Mouse (Mus musculus): ENCODE measurements around the gene Tenm4. TPM values are rescaled to one million over a fixed set of nuclear protein-coding genes. Genes with fewer than 3 reads are reported as not detected.

Gene Tenm4
- polyA plus RNA-seq, 1 experiment from 2014 or later = 2.3 TPM

GRCm38 (mm10) chr7:96745956-96746355 lies 574.9 kb downstream of the Tenm4 start:
- Histone ChIP-seq H3K4me2 (no peak overlapping the region), H3K9ac (no peak overlapping the region), H3K27me3 (replicated peaks) (0 out of 2 replicates have a peak, but pooled peaks cover 5% of the 10 kb centered on the region), H3K4me1 (no peaks in the 10 kb centered on the region), H3K27ac (no peak overlapping the region), H3K36me3 (no peaks in the 10 kb centered on the region), H3K4me3 (no peak overlapping the region), H3K9me3 (replicated peaks) (no peaks in the 10 kb centered on the region)
- ATAC-seq = no peak
- WGBS (ENCODE audit: insufficient replicate concordance) = 30% methylated on average over 6 of the region's 6 CpGs

DNA sequence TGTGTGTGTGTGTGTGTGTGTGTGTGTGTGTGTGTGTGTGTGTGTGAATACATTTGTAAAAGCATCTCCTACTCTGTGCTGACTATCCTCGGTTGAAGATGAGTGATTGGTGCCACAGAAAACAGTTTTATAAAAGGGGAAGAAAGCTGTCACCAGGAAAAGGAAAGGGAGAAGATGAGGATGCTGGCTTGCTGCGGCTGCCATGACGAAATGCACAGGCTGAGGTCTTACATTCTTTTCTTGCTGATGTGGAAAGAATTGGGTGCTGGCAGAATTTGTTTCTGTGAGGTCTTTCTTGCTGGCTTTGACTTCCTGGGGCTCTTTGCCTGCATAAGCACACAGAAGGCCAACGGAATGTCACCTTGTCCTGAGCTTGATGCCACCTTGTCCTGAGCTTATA lies 575.7 kb downstream of the Tenm4 start:
- no peak overlapping the region for H3K4me2 ChIP-seq
- no peaks in the 10 kb centered on the region for H3K9me3 ChIP-seq (replicated peaks)
- H3K27ac ChIP-seq = no peak overlapping the region
- H3K9ac ChIP-seq = no peak overlapping the region
- no peaks in the 10 kb centered on the region for H3K4me1 ChIP-seq
- ATAC-seq = no peak
- WGBS (ENCODE audit: insufficient replicate concordance) = 43% methylated on average over 4 of the region's 4 CpGs
- no peak overlapping the region for H3K4me3 ChIP-seq
- no peaks in the 10 kb centered on the region for H3K36me3 ChIP-seq
- 0 out of 2 replicates have a peak, but pooled peaks cover 5% of the 10 kb centered on the region for H3K27me3 ChIP-seq (replicated peaks)

DNA sequence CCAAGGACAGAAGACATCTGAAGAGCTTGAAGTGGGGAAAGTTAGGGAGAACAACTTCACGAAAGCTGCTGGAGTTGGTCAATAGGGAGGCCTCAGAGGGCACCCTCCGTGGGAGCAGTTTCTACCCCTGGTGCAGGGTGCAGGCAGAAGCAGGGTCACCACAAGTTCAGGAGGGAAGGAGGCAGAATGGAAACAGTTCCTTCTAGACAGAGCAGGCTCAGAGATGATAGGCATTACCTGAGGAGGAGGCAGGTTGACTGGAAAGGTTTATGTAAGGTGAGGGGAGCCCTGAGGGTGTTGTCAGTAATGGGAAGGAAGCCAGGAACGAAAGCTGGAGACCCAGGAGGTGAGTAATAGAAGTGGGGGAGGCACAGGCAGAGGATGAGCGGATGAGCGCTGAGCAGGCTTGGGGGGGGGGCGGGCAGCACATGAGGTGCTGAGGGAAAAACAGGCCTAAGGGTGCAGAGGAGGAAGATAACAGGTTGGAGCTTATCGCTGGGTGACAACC lies 577.5 kb downstream of the Tenm4 start:
- H3K4me2 ChIP-seq = no peak overlapping the region
- no peak overlapping the region for H3K27ac ChIP-seq
- H3K36me3 ChIP-seq = no peaks in the 10 kb centered on the region
- H3K27me3 ChIP-seq (replicated peaks) = 0 out of 2 replicates have a peak, but pooled peaks cover 5% of the 10 kb centered on the region
- H3K4me1 ChIP-seq = no peaks in the 10 kb centered on the region
- 42% methylated on average over 6 of the region's 7 CpGs for WGBS (ENCODE audit: insufficient replicate concordance)
- H3K4me3 ChIP-seq = no peak overlapping the region
- ATAC-seq = no peak
- H3K9ac ChIP-seq = no peak overlapping the region
- H3K9me3 ChIP-seq (replicated peaks) = no peaks in the 10 kb centered on the region

- no peak for ATAC-seq
- Histone ChIP-seq H3K4me2 (no peak overlapping the region), H3K4me1 (no peaks in the 10 kb centered on the region), H3K4me3 (no peak overlapping the region), H3K27ac (no peak overlapping the region), H3K36me3 (no peaks in the 10 kb centered on the region), H3K9ac (no peak overlapping the region), H3K9me3 (replicated peaks) (no peaks in the 10 kb centered on the region), H3K27me3 (replicated peaks) (0 out of 2 replicates have a peak, but pooled peaks cover 5% of the 10 kb centered on the region)
- 75% methylated on average over 8 of the region's 8 CpGs for WGBS (ENCODE audit: insufficient replicate concordance)
These were observed 578.7 kb downstream of the Tenm4 start for GRCm38 (mm10) chr7:96749753-96750152.

DNA sequence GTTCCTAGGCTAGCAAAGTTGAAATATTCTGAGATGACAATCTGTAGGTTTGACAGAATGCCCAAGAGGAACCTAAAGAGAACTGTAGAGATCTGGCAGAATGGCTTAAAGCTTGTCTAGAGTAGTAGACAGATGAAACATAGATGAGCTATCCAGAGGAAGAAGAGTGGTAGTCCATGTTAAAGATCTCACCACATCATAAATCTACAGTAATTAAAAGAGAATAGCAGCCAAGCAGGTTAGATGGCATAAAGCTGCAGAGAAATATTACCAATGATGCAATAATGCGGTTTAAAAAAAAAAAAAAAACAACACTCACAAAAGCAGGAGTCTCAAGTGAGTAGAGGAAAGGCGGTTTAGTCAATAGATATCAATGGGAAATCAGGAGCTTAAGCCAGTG lies 580.2 kb downstream of the Tenm4 start:
- Histone ChIP-seq H3K27me3 (replicated peaks) (no peaks in the 10 kb centered on the region), H3K4me1 (0 out of 2 replicates have a peak, but pooled peaks cover 3% of the 10 kb centered on the region), H3K4me2 (no peak overlapping the region), H3K27ac (no peak overlapping the region), H3K9me3 (replicated peaks) (no peaks in the 10 kb centered on the region), H3K4me3 (no peak overlapping the region), H3K36me3 (no peaks in the 10 kb centered on the region), H3K9ac (no peak overlapping the region)
- ATAC-seq = no peak
- WGBS (ENCODE audit: insufficient replicate concordance) = 75% methylated on average over 2 of the region's 2 CpGs

DNA sequence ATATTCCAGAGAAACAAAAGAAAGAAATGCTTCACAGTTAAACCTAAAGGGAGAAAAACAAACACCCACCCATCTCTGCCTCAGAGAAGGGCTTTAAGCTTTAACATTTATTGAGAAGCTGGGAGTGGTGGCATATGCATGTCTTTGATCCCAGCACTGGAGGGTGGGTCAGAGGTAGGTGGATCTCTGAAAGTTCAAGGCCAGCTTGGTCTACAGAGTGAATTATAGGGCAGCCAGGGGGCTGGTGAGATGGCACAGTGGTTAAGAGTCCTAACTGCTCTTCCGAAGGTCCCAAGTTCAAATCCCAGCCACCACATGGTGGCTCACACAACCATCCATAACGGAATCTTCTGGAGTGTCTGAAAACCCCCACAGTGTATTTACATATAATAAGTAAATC lies 581.7 kb downstream of the Tenm4 start:
- ATAC-seq = no peak
- no peaks in the 10 kb centered on the region for H3K36me3 ChIP-seq
- H3K4me1 ChIP-seq = 0 out of 2 replicates have a peak, but pooled peaks cover 3% of the 10 kb centered on the region
- no peaks in the 10 kb centered on the region for H3K9me3 ChIP-seq (replicated peaks)
- no peak overlapping the region for H3K4me3 ChIP-seq
- no peaks in the 10 kb centered on the region for H3K27me3 ChIP-seq (replicated peaks)
- no peak overlapping the region for H3K27ac ChIP-seq
- no peak overlapping the region for H3K9ac ChIP-seq
- no peak overlapping the region for H3K4me2 ChIP-seq
- WGBS (ENCODE audit: insufficient replicate concordance) = 73% methylated on average over 2 of the region's 2 CpGs

- no peak overlapping the region for H3K27ac ChIP-seq
- H3K4me3 ChIP-seq = no peak overlapping the region
- WGBS (ENCODE audit: insufficient replicate concordance) = 47% methylated on average over 4 of the region's 4 CpGs
- H3K9ac ChIP-seq = no peak overlapping the region
- no peaks in the 10 kb centered on the region for H3K9me3 ChIP-seq (replicated peaks)
- no peak overlapping the region for H3K4me2 ChIP-seq
- H3K27me3 ChIP-seq (replicated peaks) = no peaks in the 10 kb centered on the region
- no peaks in the 10 kb centered on the region for H3K36me3 ChIP-seq
- 0 out of 2 replicates have a peak, but pooled peaks cover 3% of the 10 kb centered on the region for H3K4me1 ChIP-seq
- ATAC-seq = no peak
These were observed 582.5 kb downstream of the Tenm4 start for GRCm38 (mm10) chr7:96753335-96754095.

DNA sequence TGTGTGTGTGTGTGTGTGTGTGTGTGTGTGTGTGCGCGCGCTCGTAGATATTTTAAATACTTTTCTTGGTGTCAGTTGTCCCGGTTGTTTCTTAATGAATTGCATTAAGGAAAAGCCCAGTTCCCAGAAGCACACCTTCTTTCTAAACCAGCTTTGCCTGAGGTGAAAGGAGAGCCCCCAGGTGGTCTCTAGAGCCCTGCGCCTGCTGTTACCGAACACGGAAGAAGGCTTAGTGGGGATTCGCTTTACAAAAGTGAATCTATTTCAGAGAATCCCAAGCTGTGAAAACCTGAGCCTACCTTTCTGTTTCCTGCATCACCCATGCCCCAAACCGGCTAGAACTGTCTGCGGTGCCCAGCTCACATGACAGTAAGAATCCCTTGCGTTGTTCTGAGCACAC lies 583.1 kb downstream of the Tenm4 start:
- WGBS (ENCODE audit: insufficient replicate concordance) = 60% methylated on average over 12 of the region's 12 CpGs
- no peaks in the 10 kb centered on the region for H3K9me3 ChIP-seq (replicated peaks)
- H3K36me3 ChIP-seq = no peaks in the 10 kb centered on the region
- no peak for ATAC-seq
- no peak overlapping the region for H3K27ac ChIP-seq
- no peak overlapping the region for H3K4me2 ChIP-seq
- H3K4me1 ChIP-seq = 0 out of 2 replicates have a peak, but pooled peaks cover 3% of the 10 kb centered on the region
- H3K27me3 ChIP-seq (replicated peaks) = no peaks in the 10 kb centered on the region
- H3K9ac ChIP-seq = no peak overlapping the region
- no peak overlapping the region for H3K4me3 ChIP-seq

DNA sequence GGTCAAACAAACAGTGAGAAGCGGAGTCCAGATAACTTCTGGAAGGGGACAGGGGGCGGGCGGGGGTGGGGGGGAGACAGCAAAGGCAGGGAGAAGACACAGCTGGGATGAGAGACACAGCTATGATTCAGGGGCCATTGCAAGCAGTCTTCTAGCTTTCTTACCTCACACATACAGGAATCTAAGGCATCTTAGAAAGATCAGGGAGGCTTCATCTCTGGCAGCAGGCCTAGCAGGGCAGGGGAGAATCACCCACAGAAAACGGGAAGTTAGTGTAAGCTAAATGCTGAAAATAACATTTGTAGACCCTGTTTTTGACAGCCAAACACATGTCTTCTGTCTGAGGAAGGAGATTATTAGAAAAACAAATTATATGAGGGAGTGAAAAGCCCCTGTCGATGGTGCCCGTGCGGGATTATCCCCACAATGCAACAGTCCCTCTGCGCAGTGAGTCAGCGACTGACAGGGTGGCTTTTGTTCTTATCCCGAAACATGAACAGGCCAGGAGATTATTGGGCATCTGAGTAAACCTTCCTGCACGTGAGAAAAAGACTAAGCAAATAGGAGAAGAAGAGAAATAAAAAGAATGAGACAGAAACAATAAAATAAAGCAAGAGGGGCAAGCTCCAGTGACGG lies 584.5 kb downstream of the Tenm4 start:
- H3K4me3 ChIP-seq = no peak overlapping the region
- 52% methylated on average over 12 of the region's 12 CpGs for WGBS (ENCODE audit: insufficient replicate concordance)
- no peak overlapping the region for H3K4me2 ChIP-seq
- H3K9me3 ChIP-seq (replicated peaks) = no peaks in the 10 kb centered on the region
- H3K36me3 ChIP-seq = no peaks in the 10 kb centered on the region
- H3K27me3 ChIP-seq (replicated peaks) = no peaks in the 10 kb centered on the region
- 0 out of 2 replicates have a peak, but pooled peaks cover 3% of the 10 kb centered on the region for H3K4me1 ChIP-seq
- H3K27ac ChIP-seq = no peak overlapping the region
- no peak overlapping the region for H3K9ac ChIP-seq
- ATAC-seq = no peak

DNA sequence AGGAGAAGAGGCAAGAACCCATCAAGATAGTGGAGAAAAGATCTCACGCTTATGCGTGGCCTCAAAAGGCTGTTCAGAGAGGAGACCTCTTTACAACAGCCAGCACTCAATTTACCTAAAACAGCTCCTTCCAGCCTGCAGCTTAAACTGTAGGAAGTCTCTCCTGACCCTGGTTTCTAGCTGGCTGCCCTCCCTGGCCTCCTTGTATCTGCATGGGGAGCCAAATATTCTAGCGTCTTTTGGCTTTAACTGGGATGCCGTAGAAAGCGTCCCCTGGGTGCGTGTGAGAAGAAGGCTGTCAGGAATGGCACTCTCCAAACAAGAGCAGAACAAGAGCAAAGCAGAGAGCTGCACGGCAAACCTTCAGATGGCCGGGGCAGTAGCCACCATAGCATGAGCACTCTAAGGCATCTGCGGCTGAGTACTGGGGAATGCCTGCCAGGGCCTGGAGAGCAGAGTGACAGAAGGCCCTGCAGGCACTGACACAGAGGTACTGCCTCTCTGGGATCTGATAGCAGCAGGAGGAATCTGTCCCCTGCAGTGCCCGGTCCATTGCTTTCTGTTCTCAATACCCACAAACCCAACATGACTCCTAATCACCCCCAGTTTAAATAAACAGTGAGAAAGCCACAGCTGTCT lies 585.2 kb downstream of the Tenm4 start:
- WGBS (ENCODE audit: insufficient replicate concordance) = 67% methylated on average over 10 of the region's 10 CpGs
- H3K9ac ChIP-seq = no peak overlapping the region
- H3K4me1 ChIP-seq = 0 out of 2 replicates have a peak, but pooled peaks cover 3% of the 10 kb centered on the region
- H3K36me3 ChIP-seq = no peaks in the 10 kb centered on the region
- H3K9me3 ChIP-seq (replicated peaks) = no peaks in the 10 kb centered on the region
- no peak for ATAC-seq
- no peak overlapping the region for H3K4me3 ChIP-seq
- H3K27ac ChIP-seq = no peak overlapping the region
- no peak overlapping the region for H3K4me2 ChIP-seq
- H3K27me3 ChIP-seq (replicated peaks) = no peaks in the 10 kb centered on the region

DNA sequence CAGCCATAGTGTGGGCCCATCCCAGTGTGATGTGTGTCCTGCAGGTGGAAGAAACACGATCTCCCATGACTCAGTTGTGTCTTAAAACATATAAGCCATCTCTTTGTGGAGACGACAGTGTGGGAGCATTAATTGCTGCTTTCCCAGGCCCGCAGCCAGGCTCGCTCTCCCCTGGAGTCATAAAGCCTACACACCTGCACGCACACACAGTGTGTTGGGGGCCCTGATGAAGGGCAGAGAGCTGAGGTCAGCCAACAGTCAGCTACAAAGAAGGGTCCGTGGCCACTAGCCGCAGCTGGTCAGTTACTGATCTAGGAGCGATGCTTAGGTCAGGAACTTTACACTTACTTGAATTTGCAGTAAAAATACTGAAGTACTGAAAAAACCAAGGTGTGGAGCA lies 586.0 kb downstream of the Tenm4 start:
- H3K4me3 ChIP-seq = no peak overlapping the region
- WGBS (ENCODE audit: insufficient replicate concordance) = 73% methylated on average over 8 of the region's 8 CpGs
- 0 out of 2 replicates have a peak, but pooled peaks cover 3% of the 10 kb centered on the region for H3K4me1 ChIP-seq
- H3K27ac ChIP-seq = no peak overlapping the region
- no peak overlapping the region for H3K9ac ChIP-seq
- no peaks in the 10 kb centered on the region for H3K9me3 ChIP-seq (replicated peaks)
- no peaks in the 10 kb centered on the region for H3K27me3 ChIP-seq (replicated peaks)
- no peaks in the 10 kb centered on the region for H3K36me3 ChIP-seq
- H3K4me2 ChIP-seq = no peak overlapping the region
- ATAC-seq = no peak

- no peaks in the 10 kb centered on the region for H3K27me3 ChIP-seq (replicated peaks)
- 0 out of 2 replicates have a peak, but pooled peaks cover under 1% of the 10 kb centered on the region for H3K4me1 ChIP-seq
- ATAC-seq = no peak
- no peak overlapping the region for H3K27ac ChIP-seq
- no peak overlapping the region for H3K4me2 ChIP-seq
- no peak overlapping the region for H3K9ac ChIP-seq
- 61% methylated on average over 6 of the region's 6 CpGs for WGBS (ENCODE audit: insufficient replicate concordance)
- no peaks in the 10 kb centered on the region for H3K9me3 ChIP-seq (replicated peaks)
- no peak overlapping the region for H3K4me3 ChIP-seq
- no peaks in the 10 kb centered on the region for H3K36me3 ChIP-seq
These were observed 589.2 kb downstream of the Tenm4 start for GRCm38 (mm10) chr7:96760208-96760607.

Data from liver, embryonic 12.5 days (tissue).